Mouse (Mus musculus) kidney, postnatal 10 days (tissue): Measurements from ENCODE around the gene Fgd6.

ENCODE experiments used
- DNase-seq: peaks from one replicate; pipeline ENCODE4 v3.0.0; 2021; ENCODE audit warnings: mixed read lengths

The Fgd6 gene

DNA sequence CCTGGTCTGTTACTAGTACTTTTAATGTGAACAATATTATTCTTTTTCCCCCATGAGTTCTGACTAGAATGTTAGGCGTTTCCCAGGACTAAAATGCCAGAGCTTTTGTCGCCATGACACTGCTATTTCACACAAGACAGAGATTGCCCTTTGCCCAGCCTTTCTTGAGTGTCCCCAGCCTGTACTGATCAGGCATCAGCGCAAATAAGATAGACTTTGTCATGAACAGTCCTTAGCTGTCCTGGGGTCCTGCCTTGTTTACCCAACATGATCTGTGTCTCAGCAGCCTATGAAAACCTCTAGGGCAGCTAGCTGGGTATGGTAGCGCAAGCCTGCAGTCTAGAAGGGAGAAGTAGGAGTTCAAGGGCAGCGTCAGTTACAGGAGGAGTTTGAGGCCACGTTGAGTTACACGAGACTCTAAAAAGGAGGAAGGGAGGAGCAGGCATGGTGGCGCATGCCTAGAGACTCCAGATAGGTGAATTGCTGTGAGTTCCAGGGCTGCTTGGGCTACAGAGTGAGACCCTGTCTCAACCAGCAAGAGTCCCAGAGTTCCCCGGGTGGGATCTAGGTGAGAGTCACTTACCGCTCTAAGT, 103.2 kb downstream of the Fgd6 start:
- DNase-seq: no peak

DNA sequence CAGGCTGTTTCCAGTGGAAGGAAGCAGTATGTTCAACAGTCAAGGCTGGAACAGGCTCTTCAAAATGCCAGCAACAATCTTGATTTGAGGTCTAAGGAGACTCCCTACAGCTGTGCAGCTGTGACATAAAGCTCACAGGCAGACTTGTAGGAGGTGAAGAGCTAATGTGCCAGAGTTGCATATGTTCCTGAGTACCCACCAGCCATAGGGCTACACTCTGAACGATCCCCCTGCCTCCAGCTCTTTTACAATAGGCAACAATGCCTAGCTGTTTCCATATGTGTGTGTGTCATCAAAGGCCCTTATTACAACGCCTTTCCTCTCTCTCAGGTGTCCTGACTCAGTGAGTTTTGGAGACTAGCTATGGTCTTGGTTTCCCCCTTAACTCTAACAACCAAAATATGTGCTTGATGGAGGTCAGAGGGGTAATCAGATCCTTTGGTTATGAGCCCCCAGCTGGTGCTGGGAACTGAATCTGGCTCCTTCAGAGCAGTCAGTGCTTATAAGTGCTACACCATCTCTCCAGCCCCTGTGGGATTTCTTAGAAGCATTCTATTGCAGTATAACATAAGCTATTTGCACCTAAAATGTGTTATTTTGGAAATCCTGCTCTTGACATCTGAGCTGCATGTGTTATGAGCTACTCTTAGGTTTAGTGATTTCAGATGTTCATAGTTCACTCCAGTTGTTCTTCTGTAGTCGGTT, 104.6 kb downstream of the Fgd6 start:
- no peak for DNase-seq

DNA sequence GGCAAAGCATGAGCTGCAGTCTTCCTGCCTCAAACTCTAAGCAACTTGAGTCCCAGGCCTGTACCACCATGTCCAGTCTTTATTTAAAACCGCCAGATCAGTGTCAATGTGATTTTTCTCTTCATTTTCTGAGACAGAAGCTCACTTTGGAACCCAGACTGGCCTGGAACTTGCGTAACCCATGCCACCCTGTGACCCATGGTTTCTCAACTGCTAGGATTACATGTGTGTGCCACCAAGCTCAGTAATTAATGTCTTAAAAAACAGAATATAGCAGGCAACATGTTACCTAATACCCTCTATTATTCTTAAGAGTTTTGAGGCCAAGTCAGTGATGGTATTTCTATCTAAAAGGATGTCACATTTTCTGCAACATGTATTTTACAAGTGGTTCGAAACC, 106.6 kb downstream of the Fgd6 start:
- DNase-seq: no peak

DNA sequence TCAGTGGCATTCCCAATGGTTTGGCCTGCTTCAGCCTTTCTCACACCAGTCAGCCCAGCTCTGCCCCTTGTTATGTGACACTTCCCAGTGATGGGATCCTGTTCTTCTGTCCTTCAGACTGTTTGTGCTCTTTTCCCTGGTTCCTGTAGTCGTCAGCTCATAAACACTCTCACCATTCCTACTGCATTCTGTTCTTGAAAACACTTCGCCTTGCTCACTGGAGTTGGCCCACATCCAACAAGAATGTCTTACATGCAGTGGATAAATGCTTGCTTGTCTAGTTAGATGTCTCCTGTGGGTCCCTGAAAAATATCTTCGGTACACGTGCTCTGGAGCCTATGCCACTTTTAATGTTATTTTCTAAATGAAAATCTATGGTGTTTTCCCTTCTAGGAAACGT, 108.8 kb downstream of the Fgd6 start:
- no peak for DNase-seq

DNA sequence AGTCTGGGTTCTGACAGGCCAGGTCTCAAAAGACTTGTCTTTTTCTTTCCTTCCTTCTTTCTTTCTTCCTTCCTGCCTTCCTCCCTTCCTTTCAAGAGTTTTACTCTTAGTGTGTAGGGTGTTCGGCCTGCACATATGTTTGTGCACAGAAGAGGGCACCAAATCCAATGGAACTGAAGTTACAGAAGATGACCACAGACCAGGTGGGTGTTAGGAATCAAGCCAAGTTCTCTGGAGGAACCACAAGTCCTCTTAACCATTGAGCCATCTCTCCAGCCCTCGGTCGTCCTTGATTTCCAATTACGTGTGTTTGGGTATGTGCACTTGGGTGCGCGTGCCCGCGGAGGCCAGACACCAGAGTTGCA, 111.6 kb downstream of the Fgd6 start:
- no peak for DNase-seq

DNA sequence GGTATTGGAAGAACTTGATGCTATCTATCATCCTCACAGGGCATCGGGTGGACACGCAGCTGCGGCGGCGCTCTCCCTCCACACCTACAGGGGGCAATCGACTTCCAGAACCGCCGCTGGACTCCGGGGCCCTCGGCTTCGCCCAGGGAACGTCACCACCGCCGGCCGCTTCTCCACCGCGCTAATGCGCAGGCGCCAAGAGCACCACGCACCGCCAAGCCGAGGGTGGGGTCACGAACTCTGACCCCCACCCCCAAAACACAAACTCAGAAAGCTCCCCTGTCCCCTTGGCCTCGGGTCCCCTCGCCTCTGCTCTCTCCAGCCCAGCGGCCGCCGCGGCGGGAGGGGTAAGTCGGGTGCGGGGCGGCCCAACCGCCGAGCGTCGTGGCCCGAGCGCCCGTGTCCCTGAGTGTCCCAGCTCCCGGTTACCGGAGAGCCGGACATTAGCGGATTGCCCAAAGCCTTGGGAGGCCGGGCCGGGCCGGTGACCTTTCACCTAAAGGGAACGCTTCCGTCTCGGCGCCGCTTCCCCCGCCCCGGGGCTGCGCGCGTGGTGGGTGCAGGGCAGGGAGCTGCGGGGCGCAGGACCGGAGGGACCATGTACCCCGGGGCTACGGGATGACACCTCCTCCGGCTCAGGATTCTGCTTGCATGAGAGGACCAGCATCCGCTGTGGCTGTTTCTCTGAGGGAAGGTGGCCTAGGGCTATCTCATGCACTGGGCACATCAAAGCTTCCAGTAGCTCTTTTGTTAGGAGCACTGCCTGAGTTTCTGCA, 112.1 kb downstream of the Fgd6 start, which contains the start of gene Nr2c1:
Gene Nr2c1 (plus strand): TSS at position 268 of the 776 bp plus-strand sequence.
- peak; percentile 94 for DNase-seq

DNA sequence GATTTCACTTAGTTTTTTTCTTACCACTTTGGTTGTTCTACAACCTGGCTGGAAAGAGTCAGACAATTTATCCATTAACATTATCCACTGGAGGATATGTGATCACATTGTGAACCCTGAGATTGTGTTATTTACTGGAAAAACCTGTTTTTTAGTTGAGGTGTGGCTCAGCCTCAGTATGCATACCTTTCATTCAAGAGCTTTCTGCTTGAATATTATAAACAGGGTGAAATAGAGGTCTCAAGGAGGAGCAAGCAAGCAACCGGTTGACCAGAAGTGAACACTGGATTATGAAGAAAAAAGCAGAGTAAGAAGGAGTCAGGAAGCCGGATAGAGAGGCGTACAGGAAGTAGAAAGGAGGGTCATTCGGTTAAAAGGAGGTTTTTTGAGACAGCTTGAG, 115.7 kb downstream of the Fgd6 start:
- no peak for DNase-seq

DNA sequence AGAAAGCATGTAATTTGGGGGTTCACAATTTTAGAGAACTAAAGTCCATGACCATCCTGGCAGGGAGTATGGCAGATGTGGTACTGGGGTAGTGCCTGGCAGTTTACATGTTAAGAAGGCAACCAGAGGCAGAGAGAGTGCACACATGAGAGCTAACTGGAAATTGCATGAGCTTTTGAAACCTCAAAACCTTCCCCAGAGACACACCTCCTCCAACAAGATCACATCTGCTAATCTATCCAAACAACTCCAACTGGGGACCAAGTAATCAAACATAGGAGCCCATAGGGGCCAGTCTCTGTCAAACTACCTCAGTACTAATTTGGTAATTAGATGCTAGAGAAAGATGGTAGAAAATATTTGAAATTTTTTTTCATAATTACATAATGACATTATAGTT, 118.0 kb downstream of the Fgd6 start:
- DNase-seq: no peak

DNA sequence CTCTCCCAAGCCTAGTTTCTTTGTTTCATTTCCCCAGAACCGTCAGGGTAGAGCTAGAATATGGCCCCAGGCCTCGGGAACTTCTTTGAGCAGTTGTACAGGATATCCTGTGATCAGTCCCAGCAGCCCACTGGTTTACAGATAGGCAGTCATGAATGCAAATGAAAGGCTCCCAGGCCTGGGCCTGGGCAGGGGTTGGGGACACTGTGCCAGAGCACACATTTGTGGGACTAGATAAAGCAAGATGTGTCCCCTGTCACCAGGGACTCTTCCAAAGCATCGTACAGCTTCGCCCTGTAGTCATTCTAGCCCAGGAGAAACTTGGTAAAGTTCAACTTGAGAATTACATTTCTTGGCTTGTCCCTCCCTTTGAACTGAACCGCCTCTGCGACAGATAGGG, 123.2 kb downstream of the Fgd6 start:
- no peak for DNase-seq

DNA sequence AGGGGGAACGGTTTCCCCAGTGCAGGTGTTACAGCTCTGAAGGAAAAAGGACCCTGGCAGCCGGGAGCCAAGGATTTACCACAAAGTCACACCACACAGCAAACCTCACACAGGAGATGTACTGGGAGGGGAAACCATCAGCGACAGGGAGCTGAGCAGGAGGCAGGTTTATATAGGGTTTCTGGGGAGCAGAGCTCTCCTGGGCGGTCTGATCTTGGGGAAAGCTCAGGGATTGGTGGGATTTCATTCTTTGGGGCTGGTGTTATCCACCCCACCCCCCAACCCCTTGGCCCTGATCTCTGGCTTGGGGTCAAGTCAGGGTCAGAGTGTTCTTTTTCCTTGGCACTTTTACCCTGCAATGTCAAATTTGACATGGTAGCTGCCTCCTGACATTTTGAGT, 123.6 kb downstream of the Fgd6 start:
- no peak for DNase-seq

DNA sequence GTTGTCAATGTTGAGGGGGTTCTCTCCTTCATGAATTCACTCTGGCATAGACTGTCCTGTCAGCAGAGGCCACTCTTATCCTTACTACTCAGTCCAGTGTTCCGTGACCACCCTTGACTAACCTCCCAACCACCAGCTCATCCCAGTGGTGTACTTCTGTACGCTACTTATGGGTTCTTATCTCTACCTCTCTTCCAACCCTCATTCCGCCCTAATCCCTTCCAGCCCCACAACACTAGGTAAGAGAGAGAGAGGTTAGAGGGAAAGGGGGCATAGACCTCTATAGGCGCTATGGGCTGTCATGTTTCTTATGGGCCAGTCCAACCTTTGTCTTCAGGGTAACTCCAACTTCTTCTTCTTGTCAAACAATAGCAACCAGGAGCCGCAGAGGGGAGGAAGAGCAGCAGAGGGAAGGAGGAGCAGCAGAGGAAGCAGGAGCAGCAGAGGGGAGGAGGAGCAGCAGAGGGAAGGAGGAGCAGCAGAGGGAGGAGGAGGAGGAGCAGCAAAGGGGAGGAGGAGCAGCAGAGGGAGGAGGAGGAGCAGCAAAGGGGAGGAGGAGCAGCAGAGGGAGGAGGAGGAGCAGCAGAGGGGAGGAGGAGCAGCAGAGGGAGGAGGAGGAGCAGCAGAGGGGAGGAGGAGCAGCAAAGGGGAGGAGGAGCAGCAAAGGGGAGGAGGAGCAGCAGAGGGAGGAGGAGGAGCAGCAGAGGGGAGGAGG, 125.4 kb downstream of the Fgd6 start:
- no peak for DNase-seq

DNA sequence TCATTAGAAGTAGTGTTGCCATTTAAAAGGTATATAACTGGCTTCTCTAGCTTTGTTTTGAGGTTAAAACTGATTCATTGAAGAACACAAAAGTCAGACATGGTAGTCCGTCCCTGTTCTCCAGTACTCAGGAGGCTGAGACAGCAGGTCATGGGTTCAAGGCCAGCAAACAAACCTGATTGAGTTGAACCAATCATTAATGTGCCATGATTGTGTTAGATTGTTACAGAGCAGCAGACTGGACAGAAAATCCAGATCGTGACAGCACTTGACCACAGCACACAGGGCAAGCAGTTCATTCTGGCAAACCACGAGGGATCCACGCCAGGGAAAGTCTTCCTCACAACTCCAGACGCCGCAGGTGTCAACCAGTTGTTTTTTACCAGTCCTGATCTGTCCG, 126.2 kb downstream of the Fgd6 start:
- DNase-seq: no peak

DNA sequence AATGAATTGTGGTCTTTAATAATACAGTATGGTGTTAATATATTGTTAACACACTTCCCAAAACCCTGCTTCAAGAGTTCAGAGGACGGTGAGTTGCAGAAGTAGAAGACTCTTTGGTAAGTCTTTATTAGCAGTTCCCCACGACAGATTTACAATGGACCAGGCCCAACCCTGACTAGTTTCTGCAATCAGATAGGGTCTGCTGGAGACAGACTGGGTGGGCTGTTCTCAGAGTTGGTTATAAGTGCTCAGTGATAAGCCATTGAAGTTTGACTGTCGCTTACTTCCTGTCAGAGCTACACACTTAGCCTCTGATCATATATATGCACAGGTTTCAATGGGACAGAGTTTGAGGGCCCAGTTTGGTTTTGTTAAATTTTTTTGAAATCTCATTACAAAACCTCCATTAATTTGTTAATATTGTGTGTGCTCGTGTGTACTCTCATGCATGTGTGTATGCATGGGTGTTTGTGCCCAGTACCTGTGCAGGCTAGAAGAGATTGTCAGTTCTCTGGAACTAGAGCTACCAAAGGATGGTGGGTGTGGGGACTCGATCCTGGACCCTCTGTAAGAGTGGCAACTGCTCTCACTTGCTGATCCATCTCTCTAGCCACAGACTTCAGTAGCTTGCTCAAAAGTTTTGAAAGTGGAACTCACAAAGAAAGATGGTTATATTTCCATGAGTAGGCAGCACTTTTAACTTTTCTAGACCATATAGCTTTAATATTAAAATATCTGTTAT, 128.5 kb downstream of the Fgd6 start:
- no peak for DNase-seq

DNA sequence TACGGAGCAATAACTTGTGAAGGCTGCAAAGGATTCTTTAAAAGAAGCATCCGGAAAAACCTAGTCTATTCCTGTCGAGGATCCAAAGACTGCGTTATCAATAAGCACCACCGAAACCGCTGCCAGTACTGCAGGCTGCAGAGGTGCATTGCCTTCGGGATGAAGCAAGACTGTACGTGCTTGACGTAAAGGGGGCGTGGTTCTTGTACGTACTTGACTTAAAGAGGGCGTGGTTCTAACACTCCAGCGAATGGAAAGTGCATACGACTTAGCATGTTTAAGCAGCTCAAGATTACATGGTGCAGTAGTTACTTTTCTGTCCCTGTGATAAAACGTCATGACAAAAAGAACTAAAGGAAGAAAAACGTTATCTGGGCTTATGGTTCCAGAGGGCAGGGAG, 129.6 kb downstream of the Fgd6 start:
- no peak for DNase-seq

DNA sequence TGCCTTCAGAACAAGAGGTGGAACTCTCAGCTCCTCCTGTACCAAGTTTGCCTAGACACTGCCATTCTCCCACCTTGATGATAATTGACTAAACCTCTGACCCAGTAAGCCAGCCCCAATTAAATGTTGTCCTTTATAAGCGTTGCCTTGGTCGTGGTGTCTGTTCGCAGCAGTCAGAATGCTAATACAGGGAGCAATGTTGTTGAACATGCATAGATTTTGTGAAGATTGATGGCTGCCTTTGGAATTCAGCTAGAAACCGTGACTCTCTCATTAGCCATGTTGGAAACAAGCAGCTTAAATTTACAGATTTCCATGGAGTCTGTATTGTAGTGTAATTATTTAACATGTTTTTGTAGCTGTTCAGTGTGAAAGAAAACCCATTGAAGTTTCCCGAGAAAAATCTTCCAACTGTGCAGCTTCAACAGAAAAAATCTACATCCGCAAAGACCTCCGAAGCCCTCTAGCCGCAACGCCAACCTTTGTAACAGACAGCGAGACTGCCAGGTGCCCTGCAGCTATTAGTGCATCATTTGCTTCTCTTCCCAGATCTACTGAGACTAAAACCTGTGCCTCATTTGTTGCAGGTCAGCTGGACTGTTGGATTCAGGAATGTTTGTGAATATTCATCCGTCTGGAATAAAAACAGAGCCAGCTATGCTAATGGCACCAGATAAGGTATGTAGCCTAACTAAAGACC, 131.4 kb downstream of the Fgd6 start:
- no peak for DNase-seq

DNA sequence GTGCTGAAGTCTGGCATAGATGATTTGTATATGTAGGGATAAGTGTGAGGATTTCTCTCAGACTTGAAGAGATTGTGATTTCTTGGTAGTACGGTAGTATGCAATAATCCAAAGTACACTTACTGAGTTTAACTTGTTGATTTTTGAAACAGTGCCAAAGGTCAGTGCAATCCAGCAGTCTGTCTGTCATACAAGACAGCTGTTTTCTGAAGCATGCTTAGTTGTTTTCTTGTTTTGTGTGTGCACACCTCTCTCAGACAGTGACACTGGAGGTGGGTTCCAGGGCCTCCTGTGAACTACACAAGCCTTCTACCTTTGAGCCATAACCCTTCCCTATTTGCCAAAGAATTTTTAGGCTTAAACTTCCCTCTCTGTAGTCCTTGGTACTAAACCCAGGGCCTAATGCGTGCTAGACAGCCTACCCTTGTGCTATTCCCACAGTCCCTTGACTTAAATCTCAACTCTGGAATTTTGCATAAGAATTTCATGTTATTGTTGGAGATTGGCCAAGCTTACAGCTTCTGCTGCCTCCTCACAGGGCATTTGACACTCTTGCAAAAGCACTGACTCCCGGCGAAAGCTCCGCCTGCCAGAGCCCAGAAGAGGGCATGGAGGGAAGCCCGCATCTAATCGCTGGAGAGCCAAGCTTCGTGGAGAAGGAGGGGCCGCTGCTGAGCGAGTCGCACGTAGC, 135.8 kb downstream of the Fgd6 start:
- peak; percentile 34 for DNase-seq

DNA sequence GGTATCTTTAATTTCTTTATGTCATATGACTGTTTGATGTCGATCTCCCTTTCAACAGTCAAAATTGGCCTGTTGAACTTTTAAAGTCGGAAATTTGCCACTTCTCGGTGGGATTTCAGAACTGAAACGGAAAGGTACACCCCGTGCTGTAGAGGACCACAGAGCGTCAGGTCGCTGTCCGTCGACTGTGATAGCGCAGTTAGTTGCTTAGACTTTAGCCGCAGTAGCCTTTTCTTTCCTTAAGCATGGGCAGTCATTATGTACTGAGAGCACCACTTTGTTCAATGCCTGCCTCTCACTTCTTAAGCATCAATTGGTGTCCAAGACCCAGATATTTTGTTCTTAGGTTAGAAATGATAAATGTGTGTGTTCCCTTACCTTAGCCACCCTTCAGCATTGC, 136.3 kb downstream of the Fgd6 start:
- DNase-seq: no peak

DNA sequence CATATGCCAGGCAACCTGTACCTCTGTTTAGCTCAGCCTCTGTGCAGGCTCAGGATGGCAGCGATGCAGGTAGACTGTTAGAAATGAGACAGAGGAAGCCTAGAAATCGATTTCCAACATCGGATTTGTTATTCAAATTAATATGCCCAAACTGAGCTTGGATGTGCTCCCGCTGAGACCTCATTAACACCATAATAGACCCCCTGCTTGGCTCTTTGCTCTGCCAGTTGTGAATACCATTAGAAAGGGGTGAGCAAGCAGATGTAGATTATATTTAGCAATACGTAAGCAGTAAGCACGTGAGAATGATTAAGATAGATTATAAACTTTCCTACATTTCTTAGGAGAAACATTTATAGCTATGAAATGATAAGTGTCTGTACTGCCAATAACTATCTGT, 136.9 kb downstream of the Fgd6 start:
- DNase-seq: no peak

DNA sequence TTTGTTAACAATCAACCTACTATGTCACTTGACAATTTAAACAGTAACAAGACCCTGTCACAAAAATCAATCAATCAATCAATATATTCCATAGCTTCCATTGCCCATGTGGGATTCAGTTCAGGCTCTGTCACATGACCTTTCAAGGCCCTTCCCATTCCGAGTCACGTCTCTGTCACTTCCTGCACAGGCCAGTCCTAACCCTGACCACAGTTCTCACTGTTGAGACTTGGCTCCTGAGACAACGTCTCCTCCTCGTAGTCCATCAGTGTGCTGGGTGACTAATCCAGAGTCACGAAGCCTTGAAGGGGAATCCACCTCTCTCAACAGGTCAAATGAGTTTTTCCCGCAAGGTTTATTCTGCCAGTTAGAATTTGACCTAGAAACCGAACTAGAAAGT, 138.9 kb downstream of the Fgd6 start:
- no peak for DNase-seq

DNA sequence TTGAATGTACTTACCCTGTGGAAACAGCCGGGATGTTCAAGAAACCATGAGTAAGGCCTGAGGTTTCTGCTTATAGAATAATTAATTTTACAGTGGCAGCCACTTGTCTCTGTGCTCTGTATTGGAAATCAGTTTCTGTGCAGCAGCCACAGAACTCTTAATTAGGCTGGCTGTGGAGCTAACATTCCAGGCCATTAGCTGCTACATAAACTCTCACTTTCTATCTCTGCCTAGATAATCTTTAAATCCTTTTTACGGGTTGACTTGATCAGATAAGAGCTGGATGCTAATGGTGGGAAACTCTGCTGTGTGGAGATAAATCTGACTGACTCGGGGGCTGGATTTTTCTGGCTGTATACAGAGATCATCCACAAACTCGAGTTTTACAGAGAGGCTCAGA, 147.4 kb downstream of the Fgd6 start:
- DNase-seq: no peak
